Mouse (Mus musculus) midbrain, postnatal 0 days (tissue): ENCODE measurements around the gene Clcc1. TPM values are rescaled to one million over a fixed set of nuclear protein-coding genes. Genes with fewer than 3 reads are reported as not detected.
A peak's percentile ranks its signal among the peaks of the same experiment; 100 is the strongest.
"Not testable (repeated sequence)": the region's sequence is repeated elsewhere in the genome, so short reads cannot be mapped to it uniquely, and the experiment has no call there.

Experiments
- ATAC-seq: fragments of 200-750 bp; cut with Nextera tagmentation; 2 replicates; pipeline ENCODE4 v1.8.0; 2017; ENCODE audit warnings: moderate number of reproducible peaks, mild to moderate bottlenecking, moderate TSS enrichment, moderate library complexity; ENCODE audit not compliant: low FRiP score
- DNase-seq: peaks from one replicate; pipeline ENCODE4 v3.0.0-alpha.2; 2015; ENCODE audit warnings: low spot score
- H3K27ac ChIP-seq: fragments of 300-500 bp; sonication (generic); 2 replicates; pipeline ENCODE4 v1.5.1; 2014; ENCODE audit warnings: low read depth, mild to moderate bottlenecking, low read length, mixed read lengths
- H3K27me3 ChIP-seq: fragments of 300-500 bp; sonication (generic); 2 replicates; pipeline ENCODE4 v1.6.1; 2014; ENCODE audit warnings: low read length, control low read depth, mixed read lengths; ENCODE audit not compliant: insufficient read depth
- H3K36me3 ChIP-seq: fragments of 300-500 bp; sonication (generic); 2 replicates; pipeline ENCODE4 v1.6.1; 2014; ENCODE audit warnings: low read length, control low read depth, mixed read lengths; ENCODE audit not compliant: insufficient read depth
- H3K4me1 ChIP-seq: fragments of 300-500 bp; sonication (generic); 2 replicates; pipeline ENCODE4 v1.6.1; 2014; ENCODE audit warnings: mild to moderate bottlenecking, control low read depth, antibody characterized with exemption, low read length, mixed read lengths; ENCODE audit not compliant: insufficient read depth
- H3K4me2 ChIP-seq: fragments of 300-500 bp; sonication (generic); 2 replicates; pipeline ENCODE4 v1.6.1; 2014; ENCODE audit warnings: low read depth, mild to moderate bottlenecking, low read length, mixed read lengths; ENCODE audit not compliant: poor library complexity, severe bottlenecking
- H3K4me3 ChIP-seq: fragments of 300-500 bp; sonication (generic); 2 replicates; pipeline ENCODE4 v1.5.1; 2014; ENCODE audit warnings: low read depth, mild to moderate bottlenecking, low read length, moderate library complexity
- H3K9ac ChIP-seq: fragments of 300-500 bp; sonication (generic); replicated peaks from 2 replicates; pipeline ENCODE4 v1.6.1; 2014; ENCODE audit warnings: mild to moderate bottlenecking, low read length, moderate library complexity, mixed read lengths; ENCODE audit not compliant: poor library complexity, severe bottlenecking
- H3K9me3 ChIP-seq: fragments of 300-500 bp; sonication (generic); 2 replicates; pipeline ENCODE4 v1.6.1; 2016; ENCODE audit warnings: low read length, control low read depth
- CTCF ChIP-seq: IDR thresholded peaks from 2 replicates; pipeline ENCODE4 v1.5.1; 2016; ENCODE audit warnings: antibody characterized with exemption, mild to moderate bottlenecking
- WGBS: fragments of 180-500 bp; shearing (Covaris S2); extraction: QIAGEN DNeasy Blood & Tissue Kit; methylation state at CpG from one replicate; pipeline ENCODE4 v1.1.7; 2014; 5-methylcytosine and 5-hydroxymethylcytosine counted together
- polyA plus RNA-seq: library from polyadenylated mRNA; unstranded; fragments of >200 nt; fragmentation: Nextera tagmentation; extraction: Ambion mirVana; gene quantifications from 2 replicates; pipeline ENCODE4 v1.2.1, GENCODE M21; 2015
- total RNA-seq: library from RNA; depleted of rRNA; stranded (reverse); fragments of >200 nt; gene quantifications from 2 replicates; pipeline ENCODE4 v1.2.3, GENCODE M21; 2014

Clcc1 gene
- total and polyA plus RNA-seq, 2 experiments from 2014 or later = 50.6 to 55.3 TPM

DNA sequence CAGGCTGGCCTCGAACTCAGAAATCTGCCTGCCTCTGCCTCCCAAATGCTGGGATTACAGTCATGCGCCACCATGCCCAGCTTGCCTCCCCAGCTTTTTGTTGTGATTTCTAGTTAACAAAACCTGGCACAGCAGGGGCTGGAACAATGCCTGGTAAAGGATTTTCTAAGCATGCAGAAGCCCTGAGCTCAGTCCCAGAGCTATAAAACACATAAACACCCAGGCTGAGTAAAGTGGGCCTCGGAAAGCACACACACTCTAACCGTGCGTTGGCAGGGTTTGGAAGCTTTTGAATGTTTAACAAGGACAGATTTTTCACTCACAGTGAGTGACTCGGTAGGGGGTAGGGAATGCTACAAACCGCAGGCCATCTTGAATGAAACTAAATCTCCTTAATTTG, 7.7 kb upstream of the Clcc1 start:
- ATAC-seq (no peak), DNase-seq (peak; percentile 39)
- H3K36me3 ChIP-seq = peaks cover 22% of the 10 kb centered on the region
- H3K4me3 ChIP-seq = no peak overlapping the region
- no peak overlapping the region for H3K27ac ChIP-seq
- H3K27me3 ChIP-seq = no peaks in the 10 kb centered on the region
- 35% methylated on average over 7 of the region's 7 CpGs for WGBS
- no peak overlapping the region for H3K9ac ChIP-seq
- no peak for TF ChIP-seq CTCF
- no peaks in the 10 kb centered on the region for H3K4me1 ChIP-seq
- no peak overlapping the region for H3K4me2 ChIP-seq
- H3K9me3 ChIP-seq = no peaks in the 10 kb centered on the region

DNA sequence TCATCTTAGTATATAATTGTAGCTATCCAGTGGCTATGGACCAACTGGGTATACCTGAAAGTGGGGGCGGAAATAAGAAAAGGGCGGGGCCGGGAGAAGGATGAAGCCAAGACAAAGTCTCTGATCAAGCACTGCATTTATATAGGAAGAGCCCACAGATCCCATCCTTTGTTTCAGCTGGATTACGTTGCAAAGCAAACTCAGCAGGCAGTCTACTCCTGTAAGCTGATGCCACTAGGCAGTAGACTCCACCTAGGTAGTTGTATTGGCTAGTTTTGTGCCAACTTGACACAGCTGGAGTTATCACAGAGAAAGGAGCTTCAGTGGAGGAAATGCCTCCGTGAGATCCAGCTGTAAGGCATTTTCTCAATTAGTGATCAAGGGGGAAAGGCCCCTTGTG, 6.0 kb upstream of the Clcc1 start:
- not testable (repeated sequence) for H3K27ac ChIP-seq, H3K4me3 ChIP-seq, H3K27me3 ChIP-seq, ATAC-seq, DNase-seq, H3K9ac ChIP-seq, H3K4me2 ChIP-seq, H3K4me1 ChIP-seq, H3K9me3 ChIP-seq
- WGBS = 45% methylated on average over 5 of the region's 5 CpGs
- peaks cover 22% of the 10 kb centered on the region for H3K36me3 ChIP-seq

DNA sequence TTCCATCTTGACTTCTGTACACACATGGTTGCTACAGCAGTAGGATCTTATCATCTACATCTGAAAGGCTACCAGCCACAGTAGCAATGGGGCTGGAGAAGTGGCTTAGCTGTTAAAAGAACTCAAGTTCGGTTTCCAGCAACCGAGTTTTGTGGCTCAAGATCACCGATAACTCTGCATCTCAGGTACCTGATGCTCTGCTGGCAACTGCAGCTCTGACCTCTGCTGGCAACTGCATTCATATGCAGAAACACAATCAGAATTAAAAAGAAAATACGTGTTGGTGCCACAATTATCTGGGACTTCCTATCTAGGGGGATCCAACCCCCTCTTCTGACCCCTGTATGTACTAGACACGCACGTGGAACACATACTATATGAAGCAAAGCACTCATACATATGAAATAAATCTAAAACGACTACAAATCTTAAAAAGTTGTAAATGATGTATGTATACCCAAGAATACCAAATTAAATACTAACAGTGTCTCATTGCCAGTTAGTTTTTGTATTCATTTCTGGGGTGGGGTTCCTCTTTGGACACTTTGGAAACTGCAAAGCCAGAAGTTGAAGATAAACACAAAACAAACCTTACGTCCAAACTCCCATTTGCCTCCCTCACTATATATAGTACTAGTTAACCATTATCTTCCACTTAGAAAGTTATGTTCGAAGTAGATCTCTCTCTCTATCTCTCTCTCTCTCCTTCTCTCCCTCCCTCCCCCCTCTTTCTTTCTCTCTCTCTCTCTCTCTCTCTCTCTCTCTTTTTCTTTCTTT, 659 bp upstream of the Clcc1 start:
- Histone ChIP-seq H3K4me2 (0 out of 2 replicates have a peak overlapping the region, but pooled peaks have one; percentile 4), H3K4me3 (no peak overlapping the region), H3K27ac (no peak overlapping the region), H3K9ac (no peak overlapping the region), H3K36me3 (no peaks in the 10 kb centered on the region), H3K4me1 (peaks cover 3% of the 10 kb centered on the region; the same call in 1 of the 2 replicates), H3K9me3 (no peaks in the 10 kb centered on the region), H3K27me3 (no peaks in the 10 kb centered on the region)
- DNase-seq = peak; percentile 5
- TF ChIP-seq CTCF = peak; percentile 52
- WGBS = 24% methylated on average over 9 of the region's 9 CpGs
- ATAC-seq = no peak

DNA sequence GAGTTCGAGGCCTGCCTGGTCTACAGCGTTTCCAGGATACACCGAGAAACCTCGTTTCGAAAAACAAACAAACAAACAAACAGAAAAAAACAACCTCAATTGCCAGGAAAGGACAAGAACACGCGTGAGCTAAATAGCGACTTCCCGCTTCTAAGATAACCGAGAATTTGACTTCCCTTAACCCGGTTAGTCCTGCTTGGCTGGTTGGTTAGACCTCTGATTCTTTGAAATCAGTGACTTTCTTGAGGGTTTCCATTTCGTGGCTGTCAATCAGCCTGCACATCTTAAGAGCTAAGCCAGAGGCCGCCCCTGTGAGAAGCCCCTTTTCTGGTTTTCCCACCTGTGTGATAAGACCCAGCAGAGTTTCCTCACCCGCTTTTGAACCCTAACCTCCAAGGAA, 853 bp downstream of the Clcc1 start:
- no peak for DNase-seq
- WGBS = 22% methylated on average over 14 of the region's 14 CpGs
- no peak overlapping the region for H3K27ac ChIP-seq

DNA sequence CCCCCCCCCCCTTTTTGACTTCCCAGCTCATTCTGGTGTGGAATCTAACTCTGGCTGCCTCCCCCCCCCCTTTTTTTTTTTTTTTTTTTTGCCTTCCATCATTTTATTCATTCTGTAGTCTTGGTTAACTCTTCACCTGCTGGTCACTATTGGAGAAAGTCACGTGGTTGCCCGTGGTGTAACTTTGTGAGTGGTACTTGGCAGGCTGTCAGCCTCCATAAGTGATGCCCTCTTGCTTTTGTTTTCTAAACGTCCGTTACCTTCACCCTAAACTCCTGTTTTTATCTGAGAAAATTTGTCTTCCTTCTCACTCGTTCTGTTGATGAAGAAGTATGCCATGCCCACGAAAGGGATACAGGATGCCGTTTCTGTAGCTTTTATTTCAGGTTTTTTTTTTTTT, 1.8 kb downstream of the Clcc1 start:
- Histone ChIP-seq H3K36me3 (no peaks in the 10 kb centered on the region), H3K9ac (no peak overlapping the region), H3K4me1 (peaks cover 3% of the 10 kb centered on the region; the same call in 1 of the 2 replicates), H3K4me2 (no peak overlapping the region), H3K9me3 (no peaks in the 10 kb centered on the region), H3K27me3 (no peaks in the 10 kb centered on the region), H3K27ac (no peak overlapping the region), H3K4me3 (no peak overlapping the region)
- no peak for DNase-seq
- 84% methylated on average over 7 of the region's 7 CpGs for WGBS
- no peak for ATAC-seq
- no peak for TF ChIP-seq CTCF

More for the DNA sequence above, 853 bp downstream of the Clcc1 start:
- no peak for TF ChIP-seq CTCF
- H3K36me3 ChIP-seq = no peaks in the 10 kb centered on the region
- H3K4me1 ChIP-seq = peaks cover 3% of the 10 kb centered on the region; the same call in 1 of the 2 replicates
- H3K9ac ChIP-seq = peak overlapping the region; percentile 87
- peak overlapping the region; percentile 56 for H3K4me2 ChIP-seq
- no peaks in the 10 kb centered on the region for H3K9me3 ChIP-seq
- no peak for ATAC-seq
- peak overlapping the region; percentile 87 for H3K4me3 ChIP-seq
- no peaks in the 10 kb centered on the region for H3K27me3 ChIP-seq

DNA sequence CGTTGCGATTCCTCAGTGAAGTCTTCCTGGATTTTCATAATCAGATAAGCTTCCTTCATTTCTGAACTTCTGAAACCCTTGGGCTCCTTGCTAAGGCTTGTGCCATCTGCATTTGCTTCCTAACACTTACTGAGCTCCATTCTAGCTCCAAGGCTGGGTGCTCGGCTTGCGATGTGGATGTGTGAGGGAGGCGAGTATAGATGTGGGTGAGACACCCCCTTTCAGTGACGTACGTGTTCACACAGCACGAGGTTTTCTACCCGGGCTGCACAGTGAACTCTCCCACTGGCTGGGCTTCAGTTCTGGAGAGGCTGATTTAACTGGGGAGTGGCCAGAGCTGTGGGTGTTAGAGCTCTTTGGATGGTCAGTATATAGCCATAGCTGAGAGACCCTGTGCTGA, 4.9 kb downstream of the Clcc1 start:
- 94% methylated on average over 9 of the region's 9 CpGs for WGBS

More for the DNA sequence above, 4.9 kb downstream of the Clcc1 start:
- Histone ChIP-seq H3K9ac (no peak overlapping the region), H3K27me3 (no peaks in the 10 kb centered on the region), H3K4me2 (no peak overlapping the region), H3K27ac (no peak overlapping the region), H3K4me1 (peaks cover 3% of the 10 kb centered on the region; the same call in 1 of the 2 replicates), H3K36me3 (peaks cover 6% of the 10 kb centered on the region; the same call in 1 of the 2 replicates), H3K9me3 (no peaks in the 10 kb centered on the region), H3K4me3 (no peak overlapping the region)
- ATAC-seq (no peak), DNase-seq (no peak)
- no peak for TF ChIP-seq CTCF
